Mouse (Mus musculus): ENCODE measurements around the gene Gtf3a.
"Not testable (repeated sequence)": the region's sequence is repeated elsewhere in the genome, so short reads cannot be mapped to it uniquely, and the experiment has no call there.

Gene Gtf3a

DNA sequence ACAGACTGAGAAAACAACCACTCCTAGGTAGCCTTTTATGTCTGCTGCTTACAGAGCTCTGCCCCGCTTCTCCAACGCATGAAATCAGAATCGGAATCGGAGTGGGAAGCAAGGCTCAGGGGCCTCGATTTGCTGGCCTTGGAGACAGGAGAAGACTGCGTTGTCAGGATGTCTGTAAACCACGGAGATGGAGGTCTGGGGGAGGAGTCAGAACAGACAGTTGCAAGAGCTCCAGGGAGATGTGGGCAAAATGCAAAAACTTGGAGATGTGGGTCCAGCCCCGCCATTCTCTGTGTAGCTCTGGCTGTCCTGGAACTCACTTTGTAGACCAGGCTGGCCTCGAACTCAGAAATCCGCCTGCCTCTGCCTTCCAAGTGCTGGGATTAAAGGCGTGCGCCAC is 15.0 kb upstream of the Gtf3a start:
- in situ Hi-C loops (cut with MboI, MseI) = loop anchor here (5.0 kb wide), 1 partner anchor 294 kb away; no protein-coding TSS in a partner anchor

DNA sequence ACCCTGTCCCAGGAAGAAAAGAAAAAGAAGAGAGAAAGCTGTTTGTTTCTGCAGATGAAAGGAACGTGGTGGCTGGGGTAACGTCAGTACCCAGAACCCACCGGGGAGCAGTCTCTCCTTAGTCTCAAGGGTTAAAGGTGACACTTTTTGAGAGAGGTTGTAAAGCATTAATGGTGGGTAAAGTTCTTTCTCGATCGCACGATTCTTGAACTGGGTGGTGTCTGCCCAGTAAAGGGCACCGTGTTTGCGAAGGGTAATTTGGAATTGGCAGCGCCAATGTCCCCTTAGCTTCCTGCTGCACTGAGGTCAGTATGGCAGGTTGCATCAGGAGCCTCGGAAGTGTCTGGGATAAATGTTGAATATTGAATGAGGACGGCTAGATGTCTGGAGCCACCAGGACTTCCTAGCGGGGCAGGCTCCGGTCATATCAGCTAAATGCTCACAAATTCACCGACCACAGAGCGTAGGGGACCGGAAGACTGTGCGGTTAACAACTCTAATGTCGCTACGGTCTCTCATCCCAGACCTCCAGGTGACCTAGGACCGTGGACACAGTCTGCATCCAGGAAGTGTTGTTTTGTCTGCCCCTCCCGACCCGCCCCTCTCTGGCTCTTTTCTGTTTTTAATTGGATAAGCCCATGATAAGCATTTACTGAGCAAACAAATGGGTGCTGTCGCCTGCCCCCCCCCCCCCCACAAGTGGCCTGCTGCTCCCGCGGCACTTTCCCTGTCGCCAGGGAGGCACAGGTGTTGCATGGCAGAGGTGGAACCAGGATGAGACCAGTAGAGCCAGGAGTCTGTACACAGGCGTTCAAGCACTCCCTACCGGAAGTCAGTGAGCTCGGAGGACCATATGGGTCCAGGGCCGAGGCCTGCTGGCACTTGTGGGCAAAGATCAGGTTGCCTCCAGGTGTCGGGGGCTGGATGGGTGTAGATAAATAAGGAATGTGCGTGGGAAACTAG is 10.6 kb upstream of the Gtf3a start:
- in situ Hi-C loops (cut with MboI, MseI) = loop anchor here (5.0 kb wide), 1 partner anchor 384 kb away; the partner anchor contains the start of gene Urad

DNA sequence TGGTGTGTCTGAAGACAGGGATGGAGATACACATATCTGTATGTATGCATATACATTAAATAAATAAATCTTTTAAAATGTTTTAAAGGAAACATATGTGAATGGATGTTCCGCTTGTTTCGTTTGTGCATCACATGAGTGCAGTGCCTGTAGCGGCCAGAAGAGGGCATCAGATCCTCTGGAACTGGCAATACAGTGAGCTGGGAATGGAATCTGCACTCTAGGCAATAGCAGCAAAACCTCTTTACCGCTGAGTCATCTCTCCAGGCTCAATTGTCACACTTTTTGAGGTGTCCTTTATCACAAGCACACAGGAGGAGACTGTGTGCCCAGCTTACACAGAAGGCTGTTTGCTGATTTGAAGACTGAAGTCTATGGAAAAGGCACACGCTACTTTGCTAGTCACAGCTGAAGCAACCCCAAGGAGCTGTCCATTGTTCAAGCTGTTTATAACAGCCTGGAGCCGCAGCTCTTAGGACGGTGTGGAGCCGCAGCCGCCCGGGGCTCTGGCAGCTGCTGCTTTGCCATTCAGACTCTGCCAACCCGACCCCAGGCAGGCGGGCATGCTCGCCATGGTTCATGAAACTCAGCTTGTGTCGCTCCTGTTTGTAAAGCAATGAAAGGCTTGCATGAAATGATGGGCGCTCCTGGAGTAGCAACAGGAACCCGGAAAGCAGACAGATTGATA is 9.2 kb upstream of the Gtf3a start:
- in situ Hi-C loops (cut with MboI, MseI) = loop anchor here (5.0 kb wide), 1 partner anchor 383 kb away; the partner anchor contains the start of gene Urad

DNA sequence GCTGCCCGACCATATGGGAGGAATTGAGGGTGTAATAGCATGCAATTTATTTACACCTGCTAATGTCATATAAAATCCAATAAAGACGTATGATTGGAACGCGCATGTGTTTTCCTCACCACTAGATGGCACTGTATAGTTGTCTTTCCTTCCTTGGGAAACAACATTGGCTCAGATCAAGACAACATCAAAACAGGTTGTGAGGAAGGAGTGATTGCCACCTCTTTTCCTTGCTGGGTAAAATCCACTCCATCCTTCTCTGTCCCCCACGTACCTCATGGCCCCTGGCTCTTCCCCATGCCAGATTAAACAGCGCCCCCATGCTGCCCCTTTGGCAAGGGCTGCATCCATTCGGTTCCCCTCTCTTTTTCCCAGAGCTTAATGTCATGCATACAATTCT is 8.2 kb upstream of the Gtf3a start:
- in situ Hi-C loops (cut with MboI, MseI) = no loop called here

DNA sequence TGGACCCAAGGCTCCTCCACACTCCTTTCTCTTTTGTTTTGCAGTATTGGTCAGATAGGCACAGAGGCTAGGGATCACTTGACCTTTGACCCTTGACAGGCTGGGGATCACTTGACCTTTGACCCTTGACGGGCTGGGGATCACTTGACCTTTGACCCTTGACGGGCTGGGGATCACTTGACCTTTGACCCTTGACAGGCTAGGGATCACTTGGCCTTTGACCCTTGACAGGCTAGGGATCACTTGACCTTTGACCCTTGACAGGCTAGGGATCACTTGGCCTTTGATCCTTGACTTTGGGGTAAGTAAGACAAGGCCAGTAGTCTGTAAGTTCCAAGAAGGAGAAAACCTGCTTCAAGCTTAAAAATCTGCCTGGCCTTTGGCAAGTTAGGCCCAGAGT is 6.5 kb upstream of the Gtf3a start:
- in situ Hi-C loops (cut with MboI, MseI) = not testable (repeated sequence)

DNA sequence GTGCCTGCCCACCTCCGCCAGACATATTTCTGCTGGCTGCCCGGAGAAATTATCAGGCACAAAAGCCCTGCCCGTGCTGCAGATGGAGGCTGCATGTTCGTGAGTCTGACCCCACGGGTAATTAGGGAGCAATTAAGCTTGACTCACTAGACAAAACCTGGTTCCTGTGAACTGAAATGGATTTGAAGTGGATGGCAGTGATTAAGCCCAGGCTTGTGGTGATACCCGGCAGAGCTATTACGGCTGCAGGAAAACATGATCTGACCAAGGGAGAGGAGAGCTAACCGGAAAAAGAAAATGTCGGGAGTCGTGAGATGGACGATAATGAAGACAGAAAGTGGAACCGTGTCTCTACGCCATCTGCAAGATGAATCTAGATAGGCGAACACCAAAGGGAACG is 5.5 kb upstream of the Gtf3a start:
- in situ Hi-C loops (cut with MboI, MseI) = no loop called here

DNA sequence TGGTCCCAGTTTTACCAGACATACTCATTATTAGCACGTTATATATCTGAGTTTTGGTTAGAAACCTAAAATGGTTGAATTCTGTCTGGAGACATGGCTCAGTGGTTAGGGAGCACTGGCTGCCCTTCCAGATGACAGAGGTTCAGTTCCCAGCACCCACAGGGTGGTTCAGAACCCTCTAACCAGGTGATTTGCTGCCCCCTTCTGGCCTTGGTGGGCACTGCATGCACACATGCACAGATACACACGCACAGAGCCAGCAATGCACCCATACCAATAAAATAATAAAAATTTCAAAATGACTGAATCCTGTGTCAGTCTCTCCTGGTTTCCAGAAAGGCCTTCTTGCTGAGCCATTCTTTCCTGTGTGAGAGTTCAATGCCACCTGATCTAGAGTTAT is 3.9 kb upstream of the Gtf3a start:
- in situ Hi-C loops (cut with MboI, MseI) = no loop called here

DNA sequence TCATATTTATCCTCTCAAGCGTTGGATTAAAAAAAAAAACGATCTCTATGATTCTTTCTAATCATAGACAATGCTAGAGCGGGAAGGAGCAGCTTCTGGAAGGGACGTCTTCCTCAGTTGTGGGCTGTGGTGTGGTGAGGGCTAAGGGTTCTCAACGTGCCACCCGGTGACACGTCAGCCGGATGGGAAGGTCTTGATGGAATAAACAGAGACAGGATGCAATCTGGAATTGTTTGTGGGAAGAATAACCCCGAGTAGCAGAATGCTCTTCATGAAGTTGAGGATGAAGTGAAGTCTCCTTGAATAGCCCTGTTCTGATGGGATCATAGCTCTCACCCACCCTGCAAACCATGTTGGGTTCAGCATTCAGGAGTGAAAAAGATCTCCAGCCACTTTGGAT is 1.8 kb upstream of the Gtf3a start:
- in situ Hi-C loops (cut with MboI, MseI) = no loop called here

DNA sequence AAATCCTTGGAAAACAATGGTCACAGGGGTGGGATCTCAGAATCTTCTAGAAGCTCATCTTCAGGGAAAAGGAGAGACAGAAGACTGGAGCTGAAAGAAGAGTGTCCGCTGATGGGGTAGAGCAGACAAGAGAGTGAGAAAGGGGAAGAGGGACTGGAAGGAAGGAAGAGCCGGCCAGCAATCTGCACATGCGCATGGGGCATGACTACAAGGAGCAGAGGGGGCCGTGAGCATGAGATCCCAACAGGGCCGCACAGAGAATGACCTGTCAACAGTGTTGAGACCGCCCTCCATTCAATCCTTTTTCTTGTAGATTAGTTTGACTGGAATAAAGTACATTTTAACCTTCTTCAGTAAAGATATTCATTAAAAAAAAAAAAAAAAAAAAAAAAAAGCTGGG is 960 bp upstream of the Gtf3a start:
- in situ Hi-C loops (cut with MboI, MseI) = no loop called here

DNA sequence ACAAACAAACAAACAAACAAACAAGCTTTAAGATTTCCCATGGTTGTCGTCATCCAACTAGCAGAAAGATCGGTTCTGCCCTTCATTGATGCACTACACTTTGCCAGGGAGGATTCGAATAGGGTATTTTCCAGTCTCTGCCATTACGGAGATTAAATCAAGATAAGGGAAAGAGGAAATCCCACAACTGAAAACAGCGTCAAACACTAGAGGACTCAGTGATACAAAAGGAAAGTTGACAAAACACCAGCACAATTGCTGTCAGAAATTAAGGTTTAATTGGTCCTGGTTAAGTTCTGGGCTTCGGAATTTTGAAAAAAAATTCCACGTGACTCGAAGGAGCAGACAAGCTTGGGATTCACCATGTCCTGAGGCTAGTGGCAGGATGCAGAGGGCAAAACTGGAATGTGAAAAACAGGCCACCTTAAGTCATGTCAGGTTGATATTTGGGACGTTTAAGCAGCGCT is 383 bp upstream of the Gtf3a start:
- in situ Hi-C loops (cut with MboI, MseI) = no loop called here

DNA sequence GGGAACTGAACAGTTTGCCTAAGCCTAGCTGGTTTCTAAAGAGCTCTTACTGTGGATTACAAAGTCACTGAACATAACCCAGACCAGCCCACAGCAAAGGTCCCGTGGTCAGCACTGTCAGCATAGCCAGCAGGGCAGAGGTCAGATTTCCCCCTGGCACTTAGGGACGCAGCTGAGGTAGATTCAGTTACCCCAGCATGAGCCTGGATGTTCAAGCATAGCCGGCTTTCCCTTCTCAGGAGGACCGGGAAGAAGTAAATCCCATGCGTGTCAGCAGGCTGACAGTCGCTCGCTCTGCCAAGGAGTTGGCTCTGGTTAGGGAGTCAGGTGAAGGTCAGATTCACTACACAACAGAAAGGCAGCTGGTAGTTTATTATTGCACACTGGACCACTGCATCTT is 6.1 kb downstream of the Gtf3a start:
- in situ Hi-C loops (cut with MboI, MseI) = no loop called here

DNA sequence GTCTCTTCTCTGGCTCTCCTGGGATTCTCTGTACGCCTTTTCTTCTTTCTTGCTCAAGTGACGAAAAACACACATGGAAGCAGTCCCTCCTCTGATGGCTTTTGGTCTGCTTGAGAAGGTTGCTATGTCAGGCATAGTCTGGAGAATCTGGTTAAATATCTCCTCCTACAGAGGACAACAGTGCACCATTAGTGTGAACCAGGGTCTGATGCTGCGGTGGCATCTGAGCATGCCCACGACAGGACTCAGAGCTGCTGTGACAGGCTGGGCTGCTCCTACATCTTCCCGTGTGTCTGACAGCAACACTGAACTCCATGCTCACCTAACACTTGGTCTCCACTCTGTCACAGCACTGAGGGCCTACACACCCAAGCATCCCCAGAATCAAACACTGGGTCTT is 7.2 kb downstream of the Gtf3a start:
- in situ Hi-C loops (cut with MboI, MseI) = no loop called here

DNA sequence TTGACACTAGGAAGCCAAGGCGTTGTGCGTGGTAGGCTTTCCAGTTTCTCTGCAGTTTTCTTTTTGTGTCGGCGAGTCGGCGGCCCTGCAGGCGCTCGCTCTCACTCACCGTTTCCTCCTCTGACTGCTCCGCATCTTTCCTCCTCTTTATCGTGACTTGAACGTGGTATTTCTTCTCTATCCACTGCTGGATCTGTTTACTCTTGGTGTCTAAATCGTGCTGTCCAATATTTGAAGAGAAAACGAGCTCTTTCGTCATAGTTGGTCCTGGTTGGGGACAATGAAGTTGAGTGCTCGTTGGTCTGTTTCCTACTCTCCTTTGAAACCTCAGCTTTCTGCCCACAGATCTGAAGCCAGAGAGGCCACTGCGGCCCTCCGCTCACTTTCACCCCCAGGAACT is 8.2 kb downstream of the Gtf3a start:
- in situ Hi-C loops (cut with MboI, MseI) = no loop called here

DNA sequence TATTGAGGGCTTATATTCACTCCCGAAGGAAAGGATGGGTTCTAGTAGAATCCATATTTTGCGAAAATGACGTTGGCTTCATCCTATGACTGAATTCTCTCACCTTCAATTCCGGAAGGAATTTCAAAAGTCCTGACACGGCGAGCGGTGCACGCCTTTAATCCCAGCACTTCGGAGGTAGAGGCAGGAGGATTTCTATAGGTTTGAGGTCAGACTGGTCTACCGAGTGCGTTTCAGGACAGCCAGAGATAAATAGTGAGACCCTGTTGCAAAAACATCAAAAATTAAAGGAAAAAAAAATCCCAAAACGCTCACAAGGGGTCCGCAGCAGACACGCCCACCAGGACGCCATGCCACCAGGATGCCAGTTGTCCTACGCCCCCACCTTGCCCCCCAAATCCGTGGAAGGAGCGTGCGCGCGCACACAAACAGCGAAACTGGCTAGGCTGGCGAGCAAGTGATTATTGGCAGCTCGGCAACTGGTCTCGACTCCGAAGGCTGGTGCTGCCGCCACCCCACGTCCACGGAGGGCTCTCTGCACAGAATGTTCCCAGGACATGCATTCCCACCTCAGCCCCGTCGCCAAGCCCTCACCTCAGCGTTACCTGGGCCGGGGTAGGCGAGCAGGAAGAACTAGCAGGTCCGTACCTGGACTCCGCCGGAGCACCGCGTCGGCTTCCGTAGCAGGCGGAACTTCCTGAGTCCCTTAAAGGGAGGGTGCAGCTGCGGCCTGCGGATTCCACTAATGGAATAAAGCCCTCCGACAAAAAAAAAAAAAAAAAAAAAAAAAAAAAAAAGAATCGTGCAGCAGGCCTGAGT is 14.9 kb downstream of the Gtf3a start, which contains the start of gene Mtif3:
Gene Mtif3 (minus strand): TSS at position 683 of the 819 bp plus-strand sequence.
- in situ Hi-C loops (cut with MboI, MseI) = loop anchor here (10.0 kb wide), 1 partner anchor 121 kb away; no protein-coding TSS in a partner anchor

DNA sequence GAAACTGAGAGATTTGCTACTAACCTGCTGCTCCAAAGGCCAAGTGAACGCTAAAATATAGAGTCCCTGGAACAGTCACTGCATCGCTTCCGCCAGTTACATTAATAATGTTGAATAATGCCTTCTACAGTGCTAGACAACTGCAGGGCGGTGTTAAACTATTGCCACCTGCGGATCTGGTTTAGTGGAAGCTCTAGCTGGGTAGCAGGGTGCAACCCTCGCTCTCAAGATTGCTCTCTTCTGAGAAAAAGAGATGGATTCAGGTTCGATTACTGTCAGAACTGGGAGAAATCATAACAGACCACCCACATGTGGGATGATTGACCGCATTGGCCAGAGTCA is 15.5 kb downstream of the Gtf3a start:
- in situ Hi-C loops (cut with MboI, MseI) = loop anchor here (10.0 kb wide), 1 partner anchor 121 kb away; no protein-coding TSS in a partner anchor

DNA sequence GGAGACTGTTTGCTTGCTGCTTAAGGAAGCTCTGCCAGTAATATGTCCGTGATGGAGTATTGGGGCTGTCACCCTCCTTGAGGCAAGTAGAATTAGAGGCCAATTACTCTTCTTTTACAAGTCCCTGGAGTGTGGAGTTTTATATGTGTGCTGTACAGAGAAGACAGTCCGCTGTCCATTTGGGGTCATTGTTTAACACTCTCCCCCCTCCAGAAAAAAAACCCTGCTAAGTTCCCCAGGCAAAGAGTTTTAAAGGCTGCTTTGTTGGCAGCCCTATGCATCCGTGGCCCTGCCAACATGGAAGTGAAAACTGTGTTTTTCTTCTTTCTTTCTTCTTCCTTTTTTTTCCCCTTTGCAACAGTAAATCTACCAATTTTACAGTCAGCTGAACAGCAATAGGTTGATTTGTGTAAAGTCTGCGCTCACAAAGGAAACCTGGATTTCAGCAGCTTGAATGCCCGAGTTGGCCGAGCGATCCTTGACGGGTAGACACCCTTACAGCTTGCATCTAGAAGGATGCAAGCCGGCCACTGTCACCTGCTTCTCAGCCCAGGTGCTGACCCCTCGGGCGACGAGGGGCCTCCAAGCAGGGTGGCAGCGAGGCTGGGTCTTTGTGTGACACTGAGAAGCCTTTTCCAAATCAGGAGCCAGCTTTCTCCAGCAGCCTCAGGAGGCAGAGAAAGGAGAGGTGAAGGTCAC is 20.4 kb downstream of the Gtf3a start:
- in situ Hi-C loops (cut with MboI, MseI) = loop anchor here (10.0 kb wide), 1 partner anchor 116 kb away; no protein-coding TSS in a partner anchor

DNA sequence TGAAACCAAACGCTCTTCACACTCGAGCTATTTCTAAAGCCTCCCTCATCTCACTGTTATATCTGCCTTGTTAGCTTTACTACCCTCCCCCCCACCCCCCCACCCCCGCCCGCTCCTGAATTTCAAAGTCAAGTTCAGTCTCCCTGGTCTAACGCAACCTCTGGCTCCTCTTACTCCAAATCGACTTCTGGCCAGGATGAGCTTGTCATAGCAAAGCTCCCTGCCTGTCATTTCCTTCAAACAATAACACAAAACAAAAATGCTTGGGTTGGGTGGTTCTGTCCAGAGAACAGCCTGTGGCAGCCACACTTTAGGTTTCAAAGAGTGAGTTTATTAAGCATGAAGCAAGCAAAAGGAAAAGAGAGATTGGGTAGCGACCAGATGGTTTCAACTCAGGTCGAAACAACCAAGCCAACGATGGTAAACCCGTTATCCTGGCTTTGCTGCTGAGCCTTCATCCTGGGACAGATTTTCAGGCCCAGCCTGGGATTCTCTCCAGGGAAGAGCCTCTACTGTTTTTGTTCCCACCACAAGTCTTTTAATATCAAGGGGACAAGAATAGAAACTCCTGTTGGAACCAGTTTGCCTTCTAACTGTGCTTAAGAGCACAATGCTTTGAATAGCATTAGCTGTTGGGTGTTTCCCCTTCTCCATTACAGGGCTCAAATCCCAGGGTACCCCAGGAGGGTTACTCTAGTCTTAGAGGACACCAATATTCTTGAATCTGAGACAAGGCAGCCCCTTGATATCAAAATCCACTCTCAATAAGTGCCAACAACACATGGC is 23.5 kb downstream of the Gtf3a start:
- in situ Hi-C loops (cut with MboI, MseI) = no loop called here

DNA sequence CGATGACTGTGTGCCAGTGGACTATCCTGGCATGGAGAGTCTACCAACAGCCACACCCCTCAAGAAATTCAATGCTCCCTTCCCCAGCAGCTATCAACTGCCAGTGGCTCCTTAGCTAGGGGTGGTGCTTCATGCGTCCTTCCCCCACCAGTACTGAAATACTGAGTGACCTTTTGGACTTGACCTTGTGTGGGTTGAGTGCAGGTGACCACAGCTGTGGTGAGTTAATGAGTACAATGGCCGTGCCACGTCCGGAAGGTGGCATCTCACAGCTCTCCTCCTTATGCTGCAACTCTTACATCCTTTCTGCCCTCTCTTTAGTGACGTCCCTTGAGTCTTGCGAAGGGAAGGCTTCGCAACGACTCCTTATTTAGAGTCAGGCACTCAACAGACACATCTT is 24.9 kb downstream of the Gtf3a start:
- in situ Hi-C loops (cut with MboI, MseI) = no loop called here

DNA sequence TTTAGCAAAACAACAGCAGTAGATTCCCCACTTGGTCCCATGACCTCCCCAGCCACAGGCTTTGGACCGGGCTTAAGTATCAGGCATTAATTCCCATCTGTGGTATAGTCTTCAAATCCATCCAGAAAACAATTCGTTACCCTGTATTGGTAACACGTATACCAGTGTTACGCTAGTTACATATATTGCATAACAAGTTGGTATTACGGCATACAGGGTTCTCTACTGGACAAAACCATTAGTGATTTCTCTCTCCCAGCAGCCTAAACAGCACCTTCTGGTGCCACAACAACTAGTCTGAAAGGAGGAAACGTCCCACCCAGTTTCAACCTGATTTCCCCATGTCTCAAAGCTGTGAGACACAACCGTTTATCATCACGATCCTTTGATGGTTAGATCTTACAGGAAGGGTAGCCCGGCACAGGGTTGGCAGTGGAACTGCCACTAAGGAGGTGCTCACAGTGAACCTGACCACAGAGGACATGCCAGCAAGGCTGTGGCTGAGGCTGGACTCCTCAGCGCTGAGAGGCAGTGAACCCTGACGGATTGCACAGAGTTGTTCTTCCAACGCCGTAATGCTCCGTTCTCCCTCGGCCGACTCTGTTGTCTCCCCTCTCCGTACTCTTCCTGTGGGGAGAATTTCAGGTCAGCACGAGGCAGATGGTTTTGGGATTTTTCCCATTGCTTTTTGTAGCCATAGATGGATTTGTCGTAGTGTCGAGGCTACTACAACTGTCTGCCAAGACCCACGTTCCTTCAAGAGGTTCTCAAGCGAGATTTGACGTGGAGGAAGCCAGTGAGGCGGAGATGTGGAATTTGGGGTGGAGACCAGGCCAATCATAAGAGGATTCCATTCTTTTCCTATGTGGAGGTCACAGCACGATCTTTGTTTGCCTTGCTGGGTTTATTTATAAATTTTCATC is 25.7 kb downstream of the Gtf3a start:
- in situ Hi-C loops (cut with MboI, MseI) = no loop called here
